Mouse (Mus musculus) CH12.LX (cell line): Measurements from ENCODE around the gene Folr2.

ENCODE experiments used
- CHD1 ChIP-seq: IDR thresholded peaks from 2 replicates; pipeline ENCODE4 v1.6.1; 2012; ENCODE audit warnings: low read depth, low read length, improper control_type of control experiment, inconsistent platforms
- E2F4 ChIP-seq: IDR thresholded peaks from 2 replicates; pipeline ENCODE4 v1.6.1; 2011; ENCODE audit warnings: low read depth, low read length, improper control_type of control experiment; ENCODE audit not compliant: insufficient replicate concordance
- ETS1 ChIP-seq: conservative IDR thresholded peaks from 2 replicates; pipeline ENCODE4 v1.6.1; 2012; ENCODE audit warnings: low read depth, mild to moderate bottlenecking, inconsistent platforms, low read length, improper control_type of control experiment, moderate library complexity
- POLR2A ChIP-seq: IDR thresholded peaks from 2 replicates; pipeline ENCODE4 v1.6.1; 2011; ENCODE audit warnings: low read depth, mild to moderate bottlenecking, improper control_type of control experiment, low read length
- USF1 ChIP-seq: IDR thresholded peaks from 2 replicates; pipeline ENCODE4 v1.6.1; 2014; ENCODE audit warnings: low read depth, mild to moderate bottlenecking, inconsistent platforms, low read length, improper control_type of control experiment

- TF ChIP-seq POLR2A = no peak
- TF ChIP-seq CHD1 = no peak
- TF ChIP-seq E2F4 = no peak
- no peak for TF ChIP-seq ETS1
- no peak for TF ChIP-seq USF1
These were observed 4.0 kb upstream of the Folr2 start for GRCm38 (mm10) chr7:101860978-101861377.
